Mouse (Mus musculus) G1E (cell line): Measurements from ENCODE around the gene Tox2. TPM values are rescaled to one million over a fixed set of nuclear protein-coding genes. Genes with fewer than 3 reads are reported as not detected.

Experiments used
- ATAC-seq: 2 replicates; pipeline ENCODE4 v1.8.0; 2016; ENCODE audit warnings: mild to moderate bottlenecking; ENCODE audit not compliant: insufficient number of reproducible peaks, poor library complexity, low FRiP score, severe bottlenecking; ENCODE audit errors: extremely low read depth
- DNase-seq: peaks from one replicate; pipeline ENCODE4 v3.0.0; 2012; ENCODE audit warnings: low spot score
- H3K27me3 ChIP-seq: 2 replicates; pipeline ENCODE4 v1.6.1; 2012; ENCODE audit warnings: mild to moderate bottlenecking, low read length, inconsistent platforms; ENCODE audit not compliant: insufficient read depth
- H3K36me3 ChIP-seq: replicated peaks from 2 replicates; pipeline ENCODE3; 2012; ENCODE audit warnings: mild to moderate bottlenecking, inconsistent platforms
- H3K4me1 ChIP-seq: 2 replicates; pipeline ENCODE4 v1.6.1; 2012; ENCODE audit warnings: low read depth, low read length, inconsistent platforms, mixed read lengths; ENCODE audit not compliant: insufficient read depth
- H3K4me3 ChIP-seq: 2 replicates; pipeline ENCODE4 v1.5.1; 2012; ENCODE audit warnings: low read depth, mild to moderate bottlenecking, inconsistent platforms, low read length, moderate library complexity, mixed read lengths
- H3K9me3 ChIP-seq: replicated peaks from 2 replicates; pipeline ENCODE4 v1.6.1; 2012; ENCODE audit warnings: inconsistent platforms
- CTCF ChIP-seq: IDR thresholded peaks from 2 replicates; pipeline ENCODE4 v1.5.1; 2012; ENCODE audit warnings: low read depth, low read length, inconsistent platforms, mixed read lengths
- GATA1 ChIP-seq: IDR thresholded peaks from 2 replicates; pipeline ENCODE4 v1.6.1; 2012; ENCODE audit warnings: borderline replicate concordance, low read length, inconsistent platforms, mixed read lengths
- GATA2 ChIP-seq: IDR thresholded peaks from 2 replicates; pipeline ENCODE4 v1.6.1; 2012; ENCODE audit warnings: low read depth, low read length, inconsistent platforms, borderline replicate concordance
- POLR2AphosphoS5 ChIP-seq: IDR thresholded peaks from 2 replicates; pipeline ENCODE4 v1.6.1; 2012; ENCODE audit warnings: low read depth, low read length, inconsistent platforms; ENCODE audit not compliant: insufficient replicate concordance
- TAL1 ChIP-seq: conservative IDR thresholded peaks from 2 replicates; pipeline ENCODE4 v1.6.1; 2012; ENCODE audit warnings: low read depth, low read length, inconsistent platforms, mixed read lengths
- polyA plus RNA-seq: library from polyadenylated mRNA; stranded (reverse); fragments of >175 nt; gene quantifications from 2 replicates; pipeline ENCODE4 v1.2.3, GENCODE M21; 2012
- total RNA-seq, 2 experiments: library from RNA; stranded (forward) in 1 of 2; stranded (reverse) in 1 of 2; fragments of 200-1000 nt in 1 of 2; fragments of >200 nt in 1 of 2; fragmentation: Nextera tagmentation in 1 of 2; gene quantifications; 2 replicates each; pipeline ENCODE4 v1.2.3; 2014 to 2017

Tox2 gene
- total and polyA plus RNA-seq, 3 experiments, result not detected

DNA sequence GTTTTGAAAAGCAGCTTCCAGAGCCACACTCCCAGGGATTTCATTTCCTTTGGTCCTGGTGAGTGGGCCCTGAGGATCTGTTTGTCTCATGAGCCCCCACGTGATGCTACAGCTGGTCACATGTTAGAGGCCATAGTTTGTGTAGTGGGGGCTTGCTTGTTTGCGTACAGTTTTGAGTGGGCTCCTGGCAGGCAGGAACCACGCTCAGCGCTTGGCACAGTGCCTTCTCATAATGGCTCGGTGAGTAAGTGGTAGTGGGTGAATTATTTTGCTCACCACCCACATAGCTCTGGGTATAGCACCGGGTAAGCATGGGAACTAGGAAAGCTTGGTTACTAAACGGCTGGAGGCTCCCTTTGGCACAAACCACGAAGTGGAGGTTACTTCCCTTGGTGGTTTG, 6.2 kb downstream of the Tox2 start:
- DNase-seq (no peak), ATAC-seq (no peak)
- Histone ChIP-seq H3K4me1 (no peaks in the 10 kb centered on the region), H3K9me3 (peaks cover 9% of the 10 kb centered on the region), H3K4me3 (no peak overlapping the region), H3K27me3 (0 out of 2 replicates have a peak, but pooled peaks cover 3% of the 10 kb centered on the region), H3K36me3 (no peaks in the 10 kb centered on the region)
- TF ChIP-seq GATA1, result no peak
- TF ChIP-seq CTCF, result no peak
- no peak for TF ChIP-seq GATA2
- TF ChIP-seq TAL1, result no peak
- no peak for TF ChIP-seq POLR2AphosphoS5

DNA sequence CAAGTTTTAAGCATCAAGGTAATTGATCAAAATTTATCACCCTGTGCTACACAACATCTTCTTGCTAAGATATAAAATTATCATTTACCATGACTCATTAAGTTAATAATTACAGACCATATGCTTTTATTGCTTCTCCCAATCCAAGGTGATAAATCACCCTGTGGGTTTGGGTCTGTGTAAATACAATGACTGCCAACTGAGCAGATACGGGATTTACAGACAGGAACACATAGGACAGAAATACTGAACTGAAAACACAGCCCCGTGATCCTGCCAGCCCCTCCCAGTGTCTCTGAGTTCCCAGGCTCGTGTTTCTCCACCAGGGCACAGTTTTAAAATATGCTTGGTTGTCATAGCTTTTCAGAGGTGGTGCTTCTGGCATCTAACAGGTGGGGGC, 10.2 kb downstream of the Tox2 start:
- no peaks in the 10 kb centered on the region for H3K36me3 ChIP-seq
- no peaks in the 10 kb centered on the region for H3K9me3 ChIP-seq
- no peak for ATAC-seq
- H3K4me1 ChIP-seq, result no peaks in the 10 kb centered on the region
- H3K27me3 ChIP-seq, result peaks cover 7% of the 10 kb centered on the region; the same call in 1 of the 2 replicates
- no peak overlapping the region for H3K4me3 ChIP-seq
- no peak for DNase-seq
- TF ChIP-seq TAL1, result no peak
- TF ChIP-seq GATA1, result no peak
- TF ChIP-seq POLR2AphosphoS5, result no peak
- no peak for TF ChIP-seq GATA2
- TF ChIP-seq CTCF, result no peak

DNA sequence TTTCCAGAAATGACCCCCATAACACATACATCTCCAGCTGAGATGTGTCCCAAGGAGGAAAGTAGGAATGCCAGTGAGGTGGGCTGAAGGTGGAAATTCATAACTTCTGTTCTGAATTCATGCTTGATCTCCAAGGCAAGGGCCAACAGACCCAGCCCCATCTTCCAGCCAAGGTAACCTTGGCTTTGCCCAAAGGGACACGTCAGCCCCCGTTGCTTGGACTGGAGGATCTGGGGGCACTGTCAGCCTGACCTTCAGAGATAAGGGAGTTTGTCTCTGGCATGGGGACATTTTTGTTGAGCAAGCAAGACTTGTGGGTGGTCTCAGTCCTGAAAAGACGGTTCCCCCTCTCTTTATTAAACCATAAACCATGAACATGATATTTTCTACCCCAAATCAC, 15.2 kb downstream of the Tox2 start:
- peaks cover 7% of the 10 kb centered on the region; the same call in 1 of the 2 replicates for H3K27me3 ChIP-seq

DNA sequence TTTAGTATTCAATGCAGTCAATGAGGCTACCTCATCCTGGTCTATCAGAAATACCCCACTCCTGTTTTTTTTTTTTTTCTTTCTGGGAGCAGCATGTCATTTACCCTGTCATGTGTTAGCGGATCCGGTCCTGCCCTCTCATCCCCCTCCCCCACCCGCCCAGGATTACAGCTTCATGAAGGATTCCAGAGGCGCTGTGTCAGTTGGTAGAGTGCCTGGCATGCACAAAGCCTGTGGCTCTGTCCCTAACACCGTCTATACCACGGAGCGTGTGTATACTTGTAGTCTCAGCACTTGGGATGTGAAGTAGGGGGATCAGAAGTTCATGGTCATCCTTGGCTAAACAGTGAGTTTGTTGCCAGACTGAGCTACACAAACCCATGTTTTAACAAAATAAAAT, 15.6 kb downstream of the Tox2 start:
- no peaks in the 10 kb centered on the region for H3K9me3 ChIP-seq
- ATAC-seq, result no peak
- DNase-seq, result no peak
- H3K4me3 ChIP-seq, result no peak overlapping the region
- H3K27me3 ChIP-seq, result peaks cover 4% of the 10 kb centered on the region; the same call in 1 of the 2 replicates
- no peaks in the 10 kb centered on the region for H3K36me3 ChIP-seq
- no peaks in the 10 kb centered on the region for H3K4me1 ChIP-seq
- TF ChIP-seq GATA1 (no peak), CTCF (no peak), GATA2 (no peak), TAL1 (no peak), POLR2AphosphoS5 (no peak)

More for the DNA sequence above, 15.2 kb downstream of the Tox2 start:
- H3K9me3 ChIP-seq, result no peaks in the 10 kb centered on the region
- TF ChIP-seq CTCF (no peak), GATA2 (no peak)
- no peaks in the 10 kb centered on the region for H3K36me3 ChIP-seq
- DNase-seq, result no peak
- H3K4me3 ChIP-seq, result no peak overlapping the region
- no peak for ATAC-seq
- H3K4me1 ChIP-seq, result no peaks in the 10 kb centered on the region

DNA sequence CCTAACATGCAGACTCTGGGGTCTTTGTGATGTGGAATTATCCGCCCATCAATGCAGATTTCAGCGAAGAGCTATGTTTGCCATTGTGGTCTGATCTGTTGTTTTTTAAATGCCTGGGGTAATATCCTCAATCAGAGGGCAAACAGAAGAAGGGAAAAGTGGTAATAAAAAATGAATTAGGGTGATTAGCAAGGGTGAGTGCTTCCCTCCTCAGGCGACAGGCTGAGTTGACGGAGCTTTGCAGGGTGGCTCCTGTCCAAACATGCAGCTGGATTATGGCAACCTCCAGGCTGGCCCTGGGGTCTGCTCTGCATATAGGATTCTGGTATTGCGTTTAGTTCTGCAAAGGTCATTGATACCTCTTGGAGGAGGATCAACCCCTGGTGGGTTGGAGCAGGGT, 16.5 kb downstream of the Tox2 start:
- TF ChIP-seq CTCF (no peak), TAL1 (no peak), GATA2 (no peak), POLR2AphosphoS5 (no peak), GATA1 (no peak)
- no peaks in the 10 kb centered on the region for H3K4me1 ChIP-seq
- H3K9me3 ChIP-seq, result no peaks in the 10 kb centered on the region
- peaks cover 4% of the 10 kb centered on the region; the same call in 1 of the 2 replicates for H3K27me3 ChIP-seq
- H3K36me3 ChIP-seq, result no peaks in the 10 kb centered on the region
- no peak for ATAC-seq
- no peak for DNase-seq
- no peak overlapping the region for H3K4me3 ChIP-seq

DNA sequence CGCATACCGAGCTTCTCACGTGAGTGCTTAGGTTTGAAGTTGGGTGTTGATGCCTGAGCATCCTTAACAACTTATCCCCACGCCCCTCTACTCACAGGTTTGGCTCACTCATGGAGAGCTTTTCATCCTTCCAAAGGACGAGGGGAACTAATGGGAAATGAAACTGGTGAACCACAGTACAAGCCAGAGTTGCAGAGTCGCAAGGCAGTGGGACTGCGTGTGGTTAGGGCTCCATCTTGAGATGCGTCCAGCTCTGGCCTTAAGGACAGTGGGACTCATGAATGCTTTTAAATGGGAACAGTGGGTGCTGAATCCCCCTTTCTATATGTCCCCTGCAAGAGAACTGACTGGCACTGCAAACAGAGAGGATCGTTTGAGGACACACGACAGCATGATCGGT, 17.8 kb downstream of the Tox2 start:
- no peak for ATAC-seq
- no peak overlapping the region for H3K4me3 ChIP-seq
- H3K9me3 ChIP-seq, result no peaks in the 10 kb centered on the region
- no peaks in the 10 kb centered on the region for H3K4me1 ChIP-seq
- no peaks in the 10 kb centered on the region for H3K36me3 ChIP-seq
- peaks cover 2% of the 10 kb centered on the region; the same call in 1 of the 2 replicates for H3K27me3 ChIP-seq
- no peak for TF ChIP-seq GATA1
- no peak for TF ChIP-seq POLR2AphosphoS5
- TF ChIP-seq GATA2, result no peak
- no peak for TF ChIP-seq CTCF
- TF ChIP-seq TAL1, result no peak
- no peak for DNase-seq
